Mouse (Mus musculus) frontal cortex, postnatal 14 days (tissue): ENCODE data around the gene Psd4.

Experiments
- DNase-seq, 2 experiments: peaks; one replicate each; pipeline ENCODE4 v3.0.0; 2022; ENCODE audit warnings: low spot score in 2 of 2

The Psd4 gene

GRCm38 (mm10) chr2:24367030-24367894, at the start of gene Psd4:
Gene Psd4 (plus strand): TSS chr2:24367580.
- DNase-seq = no peak

GRCm38 (mm10) chr2:24317919-24318598, 49.3 kb upstream of the Psd4 start:
- DNase-seq = no peak

- no peak for DNase-seq
Observed at GRCm38 (mm10) chr2:24335333-24335732, 32.0 kb upstream of the Psd4 start.

- no peak for DNase-seq
Observed at GRCm38 (mm10) chr2:24336545-24336944, 30.8 kb upstream of the Psd4 start, which contains the start of gene Il1rn. Gene Il1rn (plus strand): TSS chr2:24336853.

- no peak for DNase-seq
Observed at GRCm38 (mm10) chr2:24341395-24341885, 25.9 kb upstream of the Psd4 start.

GRCm38 (mm10) chr2:24344619-24345018, 22.8 kb upstream of the Psd4 start:
- no peak for DNase-seq

- DNase-seq = no peak
Observed at GRCm38 (mm10) chr2:24345056-24345455, 22.3 kb upstream of the Psd4 start.

GRCm38 (mm10) chr2:24347926-24348325, 19.5 kb upstream of the Psd4 start:
- no peak for DNase-seq

- DNase-seq = no peak
Observed at GRCm38 (mm10) chr2:24351159-24351558, 16.2 kb upstream of the Psd4 start.

GRCm38 (mm10) chr2:24353042-24353441, 14.3 kb upstream of the Psd4 start:
- DNase-seq = no peak

GRCm38 (mm10) chr2:24357642-24358041, 9.7 kb upstream of the Psd4 start:
- peak in 1 of 2 experiments; percentile 6 for DNase-seq

- no peak for DNase-seq
Observed at GRCm38 (mm10) chr2:24359347-24359746, 8.0 kb upstream of the Psd4 start.

- no peak for DNase-seq
Observed at GRCm38 (mm10) chr2:24363818-24364217, 3.6 kb upstream of the Psd4 start.

- DNase-seq = no peak
Observed at GRCm38 (mm10) chr2:24366214-24366975, 985 bp upstream of the Psd4 start.

- DNase-seq = no peak
Observed at GRCm38 (mm10) chr2:24367895-24368261, 498 bp downstream of the Psd4 start.

- DNase-seq = no peak
Observed at GRCm38 (mm10) chr2:24378747-24379450, 11.5 kb downstream of the Psd4 start.

GRCm38 (mm10) chr2:24382456-24383230, 15.3 kb downstream of the Psd4 start:
- DNase-seq = no peak

- DNase-seq = no peak
Observed at GRCm38 (mm10) chr2:24383636-24384035, 16.3 kb downstream of the Psd4 start.

- no peak for DNase-seq
Observed at GRCm38 (mm10) chr2:24384393-24384792, 17.0 kb downstream of the Psd4 start.

- no peak for DNase-seq
Observed at GRCm38 (mm10) chr2:24385111-24385961, 18.0 kb downstream of the Psd4 start.
